Mouse (Mus musculus): ENCODE data around the gene Cntnap5b. TPM values are rescaled to one million over a fixed set of nuclear protein-coding genes. Genes with fewer than 3 reads are reported as not detected.

Cntnap5b gene
- total RNA-seq (2023), result not detected

GRCm38 (mm10) chr1:99772614-99773013 lies at the start of gene Cntnap5b:
TSS of gene Cntnap5b (plus strand) at chr1:99772765.

